Mouse (Mus musculus) intestine, postnatal 0 days (tissue): ENCODE results near the gene Pde11a. TPM values are rescaled to one million over a fixed set of nuclear protein-coding genes. Genes with fewer than 3 reads are reported as not detected.

Experiments used
- ATAC-seq: fragments of 200-750 bp; cut with Nextera tagmentation; 2 replicates; pipeline ENCODE4 v1.8.0; 2017; ENCODE audit warnings: mild to moderate bottlenecking, moderate TSS enrichment, moderate library complexity
- H3K27ac ChIP-seq: fragments of 300-500 bp; sonication (generic); 2 replicates; pipeline ENCODE4 v1.5.1; 2014; ENCODE audit warnings: mild to moderate bottlenecking, low read depth, low read length, moderate library complexity
- H3K27me3 ChIP-seq: fragments of 300-500 bp; sonication (generic); replicated peaks from 2 replicates; pipeline ENCODE4 v1.6.1; 2014; ENCODE audit warnings: low read length, mixed read lengths; ENCODE audit not compliant: control insufficient read depth, insufficient read depth
- H3K36me3 ChIP-seq: fragments of 300-500 bp; sonication (generic); 2 replicates; pipeline ENCODE4 v1.6.1; 2014; ENCODE audit warnings: mild to moderate bottlenecking, moderate library complexity; ENCODE audit not compliant: control insufficient read depth, insufficient read depth
- H3K4me1 ChIP-seq: fragments of 300-500 bp; sonication (generic); replicated peaks from 2 replicates; pipeline ENCODE4 v1.6.1; 2014; ENCODE audit warnings: antibody characterized with exemption, low read length, mixed read lengths; ENCODE audit not compliant: control insufficient read depth, insufficient read depth
- H3K4me2 ChIP-seq: fragments of 300-500 bp; sonication (generic); replicated peaks from 2 replicates; pipeline ENCODE4 v1.6.1; 2014; ENCODE audit warnings: low read depth, mild to moderate bottlenecking, moderate library complexity
- H3K4me3 ChIP-seq: fragments of 300-500 bp; sonication (generic); 2 replicates; pipeline ENCODE4 v1.5.1; 2014; ENCODE audit warnings: low read depth, low read length
- H3K9ac ChIP-seq: fragments of 300-500 bp; sonication (generic); 2 replicates; pipeline ENCODE4 v1.6.1; 2014; ENCODE audit warnings: mild to moderate bottlenecking, low read depth, low read length
- H3K9me3 ChIP-seq: fragments of 300-500 bp; sonication (generic); 2 replicates; pipeline ENCODE4 v1.6.1; 2016; ENCODE audit warnings: mixed run types; ENCODE audit not compliant: control insufficient read depth
- CTCF ChIP-seq: sonication (generic); IDR thresholded peaks from 2 replicates; pipeline ENCODE4 v1.5.1; 2016; ENCODE audit warnings: low read depth, mild to moderate bottlenecking, control low read depth, antibody characterized with exemption, moderate library complexity
- WGBS: fragments of 180-500 bp; shearing (Covaris S2); extraction: QIAGEN DNeasy Blood & Tissue Kit; methylation state at CpG from one replicate; pipeline ENCODE4 v1.1.7; 2014; 5-methylcytosine and 5-hydroxymethylcytosine counted together
- polyA plus RNA-seq: library from polyadenylated mRNA; unstranded; fragments of >200 nt; fragmentation: Nextera tagmentation; extraction: Ambion mirVana; gene quantifications from 2 replicates; pipeline ENCODE4 v1.2.1, GENCODE M21; 2015

The Pde11a gene
- polyA plus RNA-seq, 1 experiment from 2014 or later: 0.17 TPM

- WGBS: 87% methylated on average over 4 of the region's 4 CpGs
- Histone ChIP-seq H3K4me2 (no peak overlapping the region), H3K4me1 (no peaks in the 10 kb centered on the region), H3K9ac (no peak overlapping the region), H3K36me3 (no peaks in the 10 kb centered on the region), H3K9me3 (no peaks in the 10 kb centered on the region), H3K27me3 (no peaks in the 10 kb centered on the region), H3K27ac (no peak overlapping the region), H3K4me3 (no peak overlapping the region)
- ATAC-seq: no peak
- TF ChIP-seq CTCF: no peak
Observed at GRCm38 (mm10) chr2:76084982-76085381, 253.6 kb downstream of the Pde11a start.

GRCm38 (mm10) chr2:76083901-76084300 lies 254.7 kb downstream of the Pde11a start:
- no peak for TF ChIP-seq CTCF
- H3K27ac ChIP-seq: no peak overlapping the region
- ATAC-seq: no peak
- H3K9me3 ChIP-seq: no peaks in the 10 kb centered on the region
- no peaks in the 10 kb centered on the region for H3K27me3 ChIP-seq
- H3K36me3 ChIP-seq: no peaks in the 10 kb centered on the region
- H3K9ac ChIP-seq: no peak overlapping the region
- H3K4me2 ChIP-seq: no peak overlapping the region
- H3K4me3 ChIP-seq: no peak overlapping the region
- no peaks in the 10 kb centered on the region for H3K4me1 ChIP-seq
- 55% methylated on average over 3 of the region's 3 CpGs for WGBS

- H3K9ac ChIP-seq: no peak overlapping the region
- TF ChIP-seq CTCF: no peak
- no peaks in the 10 kb centered on the region for H3K4me1 ChIP-seq
- no peak for ATAC-seq
- no peaks in the 10 kb centered on the region for H3K9me3 ChIP-seq
- no peaks in the 10 kb centered on the region for H3K36me3 ChIP-seq
- no peak overlapping the region for H3K27ac ChIP-seq
- H3K4me3 ChIP-seq: no peak overlapping the region
- H3K27me3 ChIP-seq: no peaks in the 10 kb centered on the region
- no peak overlapping the region for H3K4me2 ChIP-seq
- WGBS: 94% methylated on average over 2 of the region's 2 CpGs
Observed at GRCm38 (mm10) chr2:76083396-76083795, 255.2 kb downstream of the Pde11a start.

GRCm38 (mm10) chr2:76081991-76082390 lies 256.6 kb downstream of the Pde11a start:
- Histone ChIP-seq H3K4me3 (no peak overlapping the region), H3K4me2 (no peak overlapping the region), H3K4me1 (no peaks in the 10 kb centered on the region), H3K9me3 (no peaks in the 10 kb centered on the region), H3K36me3 (no peaks in the 10 kb centered on the region), H3K9ac (no peak overlapping the region), H3K27ac (no peak overlapping the region), H3K27me3 (no peaks in the 10 kb centered on the region)
- no peak for ATAC-seq
- WGBS: 25% methylated on average over 5 of the region's 5 CpGs
- TF ChIP-seq CTCF: no peak

- Histone ChIP-seq H3K27ac (no peak overlapping the region), H3K4me2 (no peak overlapping the region), H3K9me3 (no peaks in the 10 kb centered on the region), H3K4me3 (no peak overlapping the region), H3K27me3 (no peaks in the 10 kb centered on the region), H3K9ac (no peak overlapping the region), H3K4me1 (no peaks in the 10 kb centered on the region), H3K36me3 (no peaks in the 10 kb centered on the region)
- WGBS: 25% methylated on average over 3 of the region's 3 CpGs
- no peak for TF ChIP-seq CTCF
- ATAC-seq: no peak
Observed at GRCm38 (mm10) chr2:76080549-76080948, 258.0 kb downstream of the Pde11a start.

GRCm38 (mm10) chr2:76076838-76077237 lies 261.7 kb downstream of the Pde11a start:
- H3K4me3 ChIP-seq: no peak overlapping the region
- H3K9me3 ChIP-seq: no peaks in the 10 kb centered on the region
- H3K4me1 ChIP-seq: no peaks in the 10 kb centered on the region
- no peak for ATAC-seq
- H3K36me3 ChIP-seq: no peaks in the 10 kb centered on the region
- no peak for TF ChIP-seq CTCF
- H3K27ac ChIP-seq: no peak overlapping the region
- WGBS: 39% methylated on average over 2 of the region's 2 CpGs
- H3K27me3 ChIP-seq: no peaks in the 10 kb centered on the region
- H3K9ac ChIP-seq: no peak overlapping the region
- no peak overlapping the region for H3K4me2 ChIP-seq

GRCm38 (mm10) chr2:76076047-76076446 lies 262.5 kb downstream of the Pde11a start:
- Histone ChIP-seq H3K27ac (no peak overlapping the region), H3K36me3 (no peaks in the 10 kb centered on the region), H3K4me1 (no peaks in the 10 kb centered on the region), H3K4me2 (no peak overlapping the region), H3K9me3 (no peaks in the 10 kb centered on the region), H3K27me3 (no peaks in the 10 kb centered on the region), H3K9ac (no peak overlapping the region), H3K4me3 (no peak overlapping the region)
- ATAC-seq: no peak
- 79% methylated on average over 4 of the region's 4 CpGs for WGBS
- no peak for TF ChIP-seq CTCF
